In genomic region chr12:40027444-40027843, GRCm38 (mm10) we compare ENCODE assay signal across 20 mouse cellular contexts. TPM values are rescaled to one million over a fixed set of nuclear protein-coding genes. Genes with fewer than 3 reads are reported as not detected.
DNase-seq lines count a peak whose midpoint lies in the region; ATAC-seq and TF ChIP-seq lines count a peak whose summit lies in the region.
"Had no signal": no experiment of that assay in that cellular context is flagged by ENCODE, and none has a peak within 500 bp of the region (broad histone marks: within the 10 kb centered on the region; RNA-seq: fewer than 3 reads in every experiment).

No protein-coding gene starts in this region.

- H3K36me3 ChIP-seq in testis, adult 2 months (ENCODE audit: control insufficient read depth, insufficient read depth, low read length), result no peaks in the 10 kb centered on the region
- H3K36me3 ChIP-seq in liver, embryonic 13.5 days, result peaks cover 9% of the 10 kb centered on the region; the same call in 1 of the 2 replicates
- H3K36me3 ChIP-seq: limb, embryonic 10.5 days; neural tube, embryonic 15.5 days had no signal

- no peaks in the 10 kb centered on the region for H3K27me3 ChIP-seq in testis, adult 2 months (ENCODE audit: control insufficient read depth, insufficient read depth, low read length)
- H3K27me3 ChIP-seq in liver, embryonic 13.5 days, result no peaks in the 10 kb centered on the region
- H3K27me3 ChIP-seq: embryonic facial prominence, embryonic 15.5 days; neural tube, embryonic 15.5 days had no signal

- H3K4me1 ChIP-seq in testis, adult 2 months (ENCODE audit: control insufficient read depth, insufficient read depth, low read length), result no peaks in the 10 kb centered on the region
- no peaks in the 10 kb centered on the region for H3K4me1 ChIP-seq in cortical plate, adult 2 months (ENCODE audit: control insufficient read depth, insufficient read depth, low read length)
- peaks cover 58% of the 10 kb centered on the region for H3K4me1 ChIP-seq in liver, embryonic 13.5 days (replicated peaks)
- H3K4me1 ChIP-seq: embryonic facial prominence, embryonic 15.5 days; limb, embryonic 10.5 days; neural tube, embryonic 15.5 days had no signal

- TF ChIP-seq CTCF in testis, adult 2 months (IDR thresholded peaks at IDR 0.05; ENCODE audit: control insufficient read depth, insufficient read depth, insufficient replicate concordance, low read depth, low read length), result no peak
- TF ChIP-seq CTCF in cortical plate, adult 2 months (IDR thresholded peaks at IDR 0.05; ENCODE audit: extremely low read depth, insufficient read depth, low read length), result no peak

- peak overlapping the region; percentile 44 for H3K9ac ChIP-seq in liver, embryonic 13.5 days
- H3K9ac ChIP-seq: embryonic facial prominence, embryonic 15.5 days; neural tube, embryonic 15.5 days had no signal

- H3K4me2 ChIP-seq in liver, embryonic 13.5 days, result peak overlapping the region; percentile 38
- H3K4me2 ChIP-seq: embryonic facial prominence, embryonic 15.5 days; neural tube, embryonic 15.5 days had no signal

- TF ChIP-seq POLR2A in testis, adult 2 months (IDR thresholded peaks at IDR 0.05; ENCODE audit: control insufficient read depth, low read depth, low read length), result no peak
- TF ChIP-seq POLR2A in cortical plate, adult 2 months (IDR thresholded peaks at IDR 0.05; ENCODE audit: extremely low read depth, insufficient read depth, low read length), result no peak

- H3K9me3 ChIP-seq in liver, embryonic 13.5 days (replicated peaks), result no peaks in the 10 kb centered on the region
- H3K9me3 ChIP-seq: embryonic facial prominence, embryonic 15.5 days; limb, embryonic 10.5 days; neural tube, embryonic 15.5 days had no signal

- H3K27ac ChIP-seq in testis, adult 2 months (ENCODE audit: control insufficient read depth, insufficient read depth, low read depth, low read length), result 0 out of 2 replicates have a peak overlapping the region, but pooled peaks have one; percentile 21
- 0 out of 2 replicates have a peak overlapping the region, but pooled peaks have one; percentile 20 for H3K27ac ChIP-seq in cortical plate, adult 2 months (ENCODE audit: insufficient read depth, low read length)
- H3K27ac ChIP-seq in liver, embryonic 13.5 days, result peak overlapping the region; percentile 92
- H3K27ac ChIP-seq: embryonic facial prominence, embryonic 15.5 days; limb, embryonic 10.5 days; neural tube, embryonic 15.5 days had no signal

- ATAC-seq in liver, embryonic 13.5 days (ENCODE audit: low read depth), result peak; percentile 93
- no peak for ATAC-seq in inflammation-experienced regulatory T-cells, adult 6 months
- ATAC-seq: forebrain, embryonic 14.5 days had no signal

- DNase-seq in testis, postnatal 14 days (ENCODE audit: low spot score), result no peak
- DNase-seq in liver, embryonic 13.5 days, result peak; percentile 56
- DNase-seq in lung, postnatal 4 days, result no peak
- no peak for DNase-seq in cerebellum, adult 9-10 months
- DNase-seq: cerebellum, adult 18-20 months; gastrocnemius, postnatal 25 days; heart, postnatal 4 days; kidney, adult 8-10 months; kidney, postnatal 4 days; lung, adult 2 months; midbrain, embryonic 14.5 days; thymus, adult 2 months had no signal

- H3K4me3 ChIP-seq in testis, adult 2 months (ENCODE audit: control insufficient read depth, low read depth, low read length), result no peak overlapping the region
- no peak overlapping the region for H3K4me3 ChIP-seq in cortical plate, adult 2 months (ENCODE audit: insufficient read depth, low read length)
- peak overlapping the region; percentile 1; the same call in 1 of the 2 replicates for H3K4me3 ChIP-seq in liver, embryonic 13.5 days (replicated peaks)
- H3K4me3 ChIP-seq: embryonic facial prominence, embryonic 15.5 days; limb, embryonic 10.5 days; myocyte; neural tube, embryonic 15.5 days had no signal

- 23% methylated on average over 3 of the region's 3 CpGs for WGBS in liver, embryonic 13.5 days (ENCODE audit: insufficient replicate concordance)

RNA-seq across cellular contexts. Expression of gene Arl4a, which starts 10.4 kb away (rescaled TPM):
- 218 and 255 TPM in 2 replicates for polyA plus RNA-seq in testis, adult 2 months (2012; rRNA removed)
- 31.1 and 32.1 TPM in 2 replicates for polyA plus RNA-seq in cortical plate, adult 2 months (2012; rRNA removed)
- 90.0 and 92.8 TPM in 2 replicates for polyA plus RNA-seq in liver, embryonic 13.5 days (2015; fragmentation: Nextera tagmentation; extraction: Ambion mirVana)
- polyA plus RNA-seq in inflammation-experienced regulatory T-cells, adult 6 months (2017; shearing (Covaris generic)), result 10 to 100 TPM; 83.7 to 93.0 (median 88.4) TPM

Comparison
In these comparisons a context has a peak if more than half of its experiments do, and no peak if none do; other contexts are left out.
1. H3K27ac ChIP-seq: peak in every context shown above with its lines; median percentile 92 in liver, embryonic 13.5 days; 21 in testis, adult 2 months; 20 in cortical plate, adult 2 months.